Mouse (Mus musculus) liver, postnatal 0 days (tissue): ENCODE measurements around the gene Sel1l3. TPM values are rescaled to one million over a fixed set of nuclear protein-coding genes. Genes with fewer than 3 reads are reported as not detected.

Source experiments
- ATAC-seq: fragments of 200-750 bp; cut with Nextera tagmentation; 2 replicates; pipeline ENCODE4 v1.8.0; 2017; ENCODE audit warnings: mild to moderate bottlenecking, moderate library complexity
- DNase-seq: peaks from one replicate; pipeline ENCODE4 v3.0.0-alpha.2; 2016
- H3K27ac ChIP-seq: fragments of 300-500 bp; sonication (generic); 2 replicates; pipeline ENCODE4 v1.5.1; 2014; ENCODE audit warnings: antibody characterized with exemption, moderate library complexity, mild to moderate bottlenecking, low read depth
- H3K27me3 ChIP-seq: fragments of 300-500 bp; sonication (generic); 2 replicates; pipeline ENCODE4 v1.6.1; 2014; ENCODE audit warnings: low read length, control low read depth, mixed read lengths; ENCODE audit not compliant: insufficient read depth
- H3K36me3 ChIP-seq: fragments of 300-500 bp; sonication (generic); replicated peaks from 2 replicates; pipeline ENCODE4 v1.6.1; 2014; ENCODE audit warnings: mild to moderate bottlenecking, control low read depth, low read length, moderate library complexity, mixed read lengths; ENCODE audit not compliant: insufficient read depth
- H3K4me1 ChIP-seq: fragments of 300-500 bp; sonication (generic); 2 replicates; pipeline ENCODE4 v1.6.1; 2014; ENCODE audit warnings: antibody characterized with exemption, mild to moderate bottlenecking, control low read depth; ENCODE audit not compliant: insufficient read depth
- H3K4me2 ChIP-seq: fragments of 300-500 bp; sonication (generic); 2 replicates; pipeline ENCODE4 v1.6.1; 2014; ENCODE audit warnings: low read depth, mild to moderate bottlenecking, low read length, moderate library complexity, mixed read lengths
- H3K4me3 ChIP-seq: fragments of 300-500 bp; sonication (generic); 2 replicates; pipeline ENCODE4 v1.5.1; 2014; ENCODE audit warnings: low read depth, low read length
- H3K9ac ChIP-seq: fragments of 300-500 bp; sonication (generic); replicated peaks from 2 replicates; pipeline ENCODE4 v1.6.1; 2014; ENCODE audit warnings: mild to moderate bottlenecking, moderate library complexity
- H3K9me3 ChIP-seq: fragments of 300-500 bp; sonication (generic); 2 replicates; pipeline ENCODE4 v1.6.1; 2016; ENCODE audit warnings: mild to moderate bottlenecking, control low read depth, low read length, mixed read lengths
- CTCF ChIP-seq: sonication (generic); IDR thresholded peaks from 2 replicates; pipeline ENCODE4 v1.5.1; 2016; ENCODE audit warnings: antibody characterized with exemption, low read depth
- EP300 ChIP-seq: IDR thresholded peaks from 2 replicates; pipeline ENCODE4 v1.6.1; 2016; ENCODE audit warnings: antibody characterized with exemption, low read depth, mild to moderate bottlenecking
- WGBS: fragments of 180-500 bp; shearing (Covaris S2); extraction: QIAGEN DNeasy Blood & Tissue Kit; methylation state at CpG from one replicate; pipeline ENCODE4 v1.1.7; 2014; ENCODE audit not compliant: insufficient replicate concordance; 5-methylcytosine and 5-hydroxymethylcytosine counted together
- polyA plus RNA-seq: library from polyadenylated mRNA; unstranded; fragments of >200 nt; fragmentation: Nextera tagmentation; extraction: Ambion mirVana; gene quantifications from 2 replicates; pipeline ENCODE4 v1.2.1, GENCODE M21; 2015

Sel1l3 gene
- polyA plus RNA-seq, 1 experiment from 2014 or later: 0.93 TPM

GRCm38 (mm10) chr5:53078453-53078852, 135.3 kb downstream of the Sel1l3 start:
- WGBS: 24% methylated on average over 4 of the region's 4 CpGs
- H3K4me1 ChIP-seq: 0 out of 2 replicates have a peak, but pooled peaks cover 3% of the 10 kb centered on the region
- no peak overlapping the region for H3K4me2 ChIP-seq
- no peaks in the 10 kb centered on the region for H3K36me3 ChIP-seq
- no peak overlapping the region for H3K9ac ChIP-seq
- no peaks in the 10 kb centered on the region for H3K9me3 ChIP-seq
- no peak overlapping the region for H3K27ac ChIP-seq
- no peak for DNase-seq
- TF ChIP-seq CTCF (no peak), EP300 (no peak)
- no peaks in the 10 kb centered on the region for H3K27me3 ChIP-seq
- H3K4me3 ChIP-seq: no peak overlapping the region
- no peak for ATAC-seq

- no peaks in the 10 kb centered on the region for H3K27me3 ChIP-seq
- peak; percentile 63 for ATAC-seq
- 56% methylated on average over 6 of the region's 6 CpGs for WGBS
Measured at GRCm38 (mm10) chr5:53074553-53074952, 139.2 kb downstream of the Sel1l3 start.

GRCm38 (mm10) chr5:53061532-53062130, 152.1 kb downstream of the Sel1l3 start:
- no peak for ATAC-seq
- Histone ChIP-seq H3K9ac (no peak overlapping the region), H3K4me3 (no peak overlapping the region), H3K27me3 (no peaks in the 10 kb centered on the region), H3K36me3 (no peaks in the 10 kb centered on the region), H3K9me3 (no peaks in the 10 kb centered on the region), H3K4me1 (no peaks in the 10 kb centered on the region), H3K27ac (no peak overlapping the region), H3K4me2 (no peak overlapping the region)
- 85% methylated on average over 9 of the region's 9 CpGs for WGBS
- no peak for DNase-seq
- TF ChIP-seq CTCF (no peak), EP300 (no peak)

More at GRCm38 (mm10) chr5:53074553-53074952, 139.2 kb downstream of the Sel1l3 start:
- Histone ChIP-seq H3K9ac (no peak overlapping the region), H3K27ac (no peak overlapping the region), H3K4me2 (no peak overlapping the region), H3K4me3 (no peak overlapping the region), H3K36me3 (no peaks in the 10 kb centered on the region), H3K9me3 (no peaks in the 10 kb centered on the region), H3K4me1 (0 out of 2 replicates have a peak, but pooled peaks cover 3% of the 10 kb centered on the region)
- TF ChIP-seq CTCF (no peak), EP300 (no peak)
- DNase-seq: no peak

Other genes starting within 250 kb of the Sel1l3 start
- gene Slc34a2, start 175.8 kb downstream of the Sel1l3 start, polyA plus RNA-seq: 0.35 and 0.54 TPM in 2 replicates
- gene Smim20, start 53.2 kb upstream of the Sel1l3 start, polyA plus RNA-seq: 65.1 and 65.9 TPM in 2 replicates